Mouse (Mus musculus) ES-Bruce4 (cell line): Measurements from ENCODE around the gene Alg9.

Experiments used
- CTCF ChIP-seq: IDR thresholded peaks from one replicate; pipeline ENCODE4 v1.8.1; 2011; ENCODE audit warnings: low read depth, low read length
- POLR2A ChIP-seq: IDR thresholded peaks from one replicate; pipeline ENCODE4 v1.8.1; 2011; ENCODE audit warnings: low read length; ENCODE audit not compliant: insufficient read depth

GRCm38 (mm10) chr9:50855780-50856179, 81.0 kb downstream of the Alg9 start:
- TF ChIP-seq CTCF (no peak), POLR2A (no peak)
